Mouse (Mus musculus) A20 (cell line): ENCODE measurements around the gene Ccdc12.

Experiments
- DNase-seq: peaks from one replicate; pipeline ENCODE4 v3.0.0-alpha.2; 2011; ENCODE audit warnings: low read depth, low spot score

Gene Ccdc12

DNA sequence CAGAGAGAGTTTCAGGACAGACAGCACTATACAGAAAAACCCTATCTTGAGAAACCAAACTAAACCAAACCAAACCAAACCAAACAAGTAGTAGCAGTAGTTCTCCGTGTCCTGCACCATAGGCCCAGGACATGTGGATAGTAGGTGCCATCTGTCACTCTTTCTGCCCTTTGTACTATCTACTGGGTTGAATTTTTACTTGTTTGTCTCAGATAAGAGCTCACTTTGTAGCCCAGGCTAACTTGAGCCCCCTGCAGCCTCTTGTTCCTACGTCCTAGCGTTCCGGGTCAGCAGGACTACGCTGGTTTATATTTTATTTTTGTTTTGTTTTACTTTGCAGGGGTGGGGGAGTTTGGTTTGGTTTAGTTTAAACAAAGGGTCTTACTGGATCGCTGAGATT is 47.6 kb downstream of the Ccdc12 start:
- no peak for DNase-seq

GRCm38 (mm10) chr9:110706784-110707183 is 50.5 kb downstream of the Ccdc12 start:
- peak; percentile 75 for DNase-seq

GRCm38 (mm10) chr9:110709640-110710258 is 53.4 kb downstream of the Ccdc12 start:
- peak; percentile 88 for DNase-seq

DNA sequence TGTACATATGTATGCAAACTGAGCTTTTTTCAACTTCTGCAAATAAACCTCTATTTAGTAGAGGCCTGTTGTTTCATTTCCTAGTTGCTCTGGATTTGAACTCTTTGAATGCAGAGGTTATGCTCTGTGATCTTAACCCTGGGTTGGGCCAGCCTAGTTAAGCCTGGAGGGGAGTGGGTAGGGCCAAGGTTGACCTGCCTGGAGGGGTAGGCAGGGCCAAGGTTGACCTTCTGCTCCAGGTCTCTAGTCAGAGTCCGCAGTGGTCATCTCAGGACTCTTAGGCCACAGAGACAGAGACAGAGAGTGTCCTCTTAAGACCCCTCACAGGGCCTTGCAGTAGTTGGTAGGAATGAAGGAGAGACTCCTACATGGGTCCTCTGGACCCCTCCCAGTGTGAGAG is 55.2 kb downstream of the Ccdc12 start:
- DNase-seq, result peak; percentile 31

DNA sequence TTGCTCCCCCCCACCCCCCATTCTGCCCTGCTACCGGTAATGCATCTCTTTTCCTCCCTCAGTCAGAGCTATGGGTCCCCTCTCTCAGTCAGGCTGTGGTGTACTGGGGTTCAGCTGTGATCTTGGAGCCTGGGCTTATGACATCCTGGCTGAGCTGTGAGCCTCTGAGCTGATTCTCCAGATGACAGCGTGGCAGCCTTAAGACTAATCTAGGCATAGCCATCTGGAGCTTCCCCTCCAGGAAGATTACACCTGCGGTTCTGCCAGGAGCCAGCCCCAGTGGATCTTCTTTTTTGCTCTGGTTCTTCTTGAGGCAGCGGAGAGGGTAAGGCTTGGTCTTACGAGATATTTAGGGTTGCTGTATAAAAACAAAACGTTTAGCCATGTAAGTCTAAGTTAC is 55.7 kb downstream of the Ccdc12 start:
- no peak for DNase-seq

DNA sequence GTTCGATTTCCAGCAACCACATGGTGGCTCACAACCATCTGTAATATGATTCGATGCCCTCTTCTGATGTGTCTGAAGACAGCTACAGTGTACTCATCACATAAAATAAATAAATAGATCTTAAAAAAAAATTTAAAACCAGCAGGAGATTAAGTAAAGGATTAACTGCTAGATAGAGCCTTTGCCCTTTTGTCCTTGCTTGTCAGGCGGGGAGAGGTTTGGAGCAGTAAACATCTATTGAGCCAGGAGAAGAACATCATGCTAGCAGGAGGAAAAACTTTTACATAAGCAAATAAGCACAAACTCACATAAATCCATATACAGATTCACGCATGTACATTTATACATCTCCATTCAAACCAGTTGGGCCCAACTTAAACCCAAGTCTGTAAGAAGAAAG is 56.2 kb downstream of the Ccdc12 start:
- no peak for DNase-seq

DNA sequence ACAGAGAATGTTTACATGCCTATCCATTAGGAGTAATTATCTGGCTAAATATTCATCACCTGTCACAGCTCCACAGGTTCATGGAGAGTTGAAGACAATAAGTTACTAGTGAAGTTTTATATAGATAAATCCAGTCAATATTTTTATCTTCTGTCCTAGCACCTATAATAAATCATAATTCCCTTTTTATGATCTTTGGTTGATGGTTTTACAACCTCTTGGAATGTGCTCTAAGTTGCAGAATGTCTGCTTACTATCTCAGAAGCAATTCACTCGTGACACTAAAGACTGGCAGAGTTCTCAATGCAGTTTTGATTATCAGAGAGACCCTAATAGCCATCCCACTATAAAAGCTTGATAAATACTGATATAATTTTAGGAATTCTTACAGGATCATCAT is 57.1 kb downstream of the Ccdc12 start:
- no peak for DNase-seq

GRCm38 (mm10) chr9:110715426-110715825 is 59.1 kb downstream of the Ccdc12 start:
- no peak for DNase-seq

DNA sequence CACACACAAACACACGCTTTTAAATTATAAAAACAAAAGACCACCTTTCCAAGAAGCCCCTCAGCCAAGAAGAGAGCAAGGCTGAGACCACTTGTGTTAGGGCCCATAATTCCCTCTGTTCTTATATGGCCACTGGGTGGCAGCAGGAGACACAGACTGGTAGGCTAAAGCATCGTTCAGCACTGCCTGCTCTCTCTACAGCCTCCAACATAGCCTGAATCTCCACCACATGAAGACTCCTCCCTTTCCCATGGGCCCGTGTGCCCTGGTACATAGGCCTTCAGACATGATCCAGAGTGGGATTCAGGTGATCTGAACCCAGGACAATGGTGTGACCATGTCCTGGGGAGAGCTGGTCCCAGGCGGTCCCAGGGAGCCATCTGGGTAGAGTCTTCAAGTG is 60.5 kb downstream of the Ccdc12 start:
- peak; percentile 57 for DNase-seq

DNA sequence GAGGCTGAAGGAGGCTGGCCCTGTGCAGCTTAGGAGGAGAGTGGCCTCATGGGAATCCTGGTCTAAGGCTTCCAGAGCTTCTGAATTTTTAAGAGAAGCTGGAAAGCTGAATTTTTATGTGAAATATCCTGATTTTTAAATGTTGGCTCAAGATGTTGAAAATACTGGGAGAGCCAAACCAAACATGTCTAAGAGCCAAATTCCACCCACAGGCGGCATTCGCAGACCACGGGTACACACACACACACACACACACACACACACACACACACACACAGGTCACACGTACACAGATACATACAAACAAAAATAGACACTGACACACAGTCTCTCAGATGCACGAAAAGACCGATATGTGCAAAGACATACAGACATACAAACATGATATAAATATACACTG is 61.8 kb downstream of the Ccdc12 start:
- DNase-seq, result no peak

GRCm38 (mm10) chr9:110718810-110719209 is 62.5 kb downstream of the Ccdc12 start:
- DNase-seq, result no peak

GRCm38 (mm10) chr9:110719977-110720376 is 63.7 kb downstream of the Ccdc12 start:
- no peak for DNase-seq

DNA sequence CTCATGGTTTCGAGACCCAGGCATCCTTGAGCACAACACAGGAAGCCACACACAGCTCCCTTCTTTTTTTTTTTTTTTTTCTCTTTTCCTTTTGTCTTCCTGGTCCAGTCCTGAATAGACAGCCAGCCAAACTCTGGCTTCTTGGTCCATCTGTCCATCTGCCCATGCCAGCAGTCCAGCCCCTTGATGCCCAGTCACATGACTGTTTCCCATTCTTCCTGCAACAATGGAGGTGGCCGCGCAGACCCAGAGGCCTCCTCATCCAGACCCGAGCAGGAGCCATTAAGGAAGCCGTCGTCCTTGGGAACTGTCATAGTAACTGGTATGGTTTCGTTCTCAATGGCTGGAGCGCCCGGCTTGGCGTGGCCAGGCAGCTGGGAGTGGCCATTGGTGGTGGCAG is 65.8 kb downstream of the Ccdc12 start:
- DNase-seq, result no peak

DNA sequence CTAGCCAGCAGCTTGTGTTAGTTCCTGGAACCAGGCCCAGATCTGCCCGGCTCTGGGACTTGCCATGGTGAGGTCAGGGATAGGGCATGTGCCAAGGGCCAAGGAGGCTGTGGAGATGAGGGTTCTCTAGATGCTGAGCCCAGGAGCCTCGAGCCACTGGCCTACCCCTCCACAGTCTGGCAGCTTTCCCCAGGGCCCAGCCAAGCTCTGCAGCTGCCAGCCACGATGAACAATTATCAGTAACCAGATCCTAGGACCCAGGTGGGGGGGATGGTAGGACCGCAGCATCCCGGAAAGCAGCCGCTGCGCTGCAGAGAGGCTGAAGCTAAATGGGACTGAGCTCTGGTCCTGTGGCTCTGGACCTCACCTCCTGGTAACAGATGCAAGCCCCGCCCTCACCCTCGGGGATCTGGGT is 69.4 kb downstream of the Ccdc12 start:
- no peak for DNase-seq

DNA sequence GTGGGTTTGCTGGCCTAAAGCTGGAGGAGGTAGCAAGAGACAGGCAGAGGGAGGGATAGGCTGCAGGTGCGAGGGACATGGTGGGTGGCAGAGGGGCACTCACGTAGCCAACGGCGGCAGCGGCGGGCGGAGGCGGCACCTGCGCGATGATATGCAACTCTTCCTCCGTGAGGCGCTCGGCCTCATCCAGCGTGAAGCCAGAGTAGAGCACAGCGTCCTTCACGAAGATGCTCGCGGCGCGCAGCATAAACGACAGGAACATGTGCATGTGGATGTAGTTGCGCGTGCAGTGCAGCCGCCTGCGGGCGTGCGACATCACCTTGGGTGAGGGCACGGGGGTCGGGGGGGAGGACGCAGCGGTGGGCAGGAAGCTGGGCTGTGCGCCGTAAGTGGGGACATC is 70.6 kb downstream of the Ccdc12 start:
- DNase-seq, result no peak

- peak; percentile 50 for DNase-seq
Measured at GRCm38 (mm10) chr9:110729841-110730240, 73.5 kb downstream of the Ccdc12 start.

DNA sequence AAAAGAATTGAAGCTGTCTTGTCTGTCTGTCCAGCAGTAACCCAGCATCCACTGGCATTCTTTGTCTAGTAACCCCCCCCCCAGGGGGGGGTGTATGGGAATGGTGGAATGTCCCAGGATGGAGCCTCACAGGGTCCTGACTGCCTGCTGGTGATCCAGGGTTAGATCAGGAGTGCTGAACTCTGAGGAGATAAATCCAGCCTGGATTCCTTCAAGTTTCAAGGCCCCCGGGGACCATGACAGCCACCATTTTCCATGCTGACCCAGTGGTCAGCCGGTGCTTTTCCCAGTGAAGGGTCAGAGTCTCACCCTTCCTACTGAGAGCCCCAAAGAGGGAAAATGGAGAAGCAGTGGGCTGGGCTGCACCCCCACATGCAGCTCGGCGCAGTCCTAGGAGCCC is 75.6 kb downstream of the Ccdc12 start:
- DNase-seq, result no peak

GRCm38 (mm10) chr9:110732623-110733022 is 76.3 kb downstream of the Ccdc12 start:
- DNase-seq, result peak; percentile 75

- no peak for DNase-seq
Measured at GRCm38 (mm10) chr9:110733102-110733501, 76.8 kb downstream of the Ccdc12 start.

- DNase-seq, result no peak
Measured at GRCm38 (mm10) chr9:110734154-110734553, 77.9 kb downstream of the Ccdc12 start.

DNA sequence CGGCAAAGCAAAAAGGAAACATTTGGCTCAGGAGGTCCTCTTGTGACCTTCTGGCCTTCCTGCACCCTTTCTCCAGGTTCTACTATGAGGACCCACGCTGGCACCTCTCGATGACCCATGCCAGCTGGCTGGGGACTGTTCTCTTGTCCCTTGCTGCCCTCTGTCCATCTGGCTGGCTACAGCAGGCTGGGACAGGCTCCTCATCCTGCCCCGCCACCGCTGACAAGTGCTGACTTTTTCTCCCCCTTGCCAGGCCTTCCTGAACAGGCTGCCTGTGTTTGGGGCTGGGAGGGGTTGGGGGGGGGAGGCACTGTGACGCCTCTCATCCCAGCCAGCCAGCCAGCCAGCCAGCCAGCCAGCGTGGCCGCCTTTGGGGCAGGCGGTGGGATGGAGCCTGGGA is 80.1 kb downstream of the Ccdc12 start:
- DNase-seq, result no peak

- peak; percentile 19 for DNase-seq
Measured at GRCm38 (mm10) chr9:110738054-110738453, 81.8 kb downstream of the Ccdc12 start.

- DNase-seq, result no peak
Measured at GRCm38 (mm10) chr9:110739961-110740360, 83.7 kb downstream of the Ccdc12 start.

GRCm38 (mm10) chr9:110741711-110742294 is 85.5 kb downstream of the Ccdc12 start, which contains the start of gene Myl3:
Gene Myl3, plus strand, starts transcription at chr9:110741861.
- DNase-seq, result no peak
